Mouse (Mus musculus): ENCODE results near the gene Lactb.
A peak's percentile ranks its signal among the peaks of the same experiment; 100 is the strongest.
"Not testable (repeated sequence)": the region's sequence is repeated elsewhere in the genome, so short reads cannot be mapped to it uniquely, and the experiment has no call there.

Lactb gene

GRCm38 (mm10) chr9:66918672-66919330 is 56.5 kb downstream of the Lactb start:
- DNase-seq, result no peak

- no peak for DNase-seq
Measured at GRCm38 (mm10) chr9:66917892-66918255, 57.4 kb downstream of the Lactb start.

GRCm38 (mm10) chr9:66917216-66917891 is 57.9 kb downstream of the Lactb start:
- DNase-seq, result no peak

- DNase-seq, result no peak
Measured at GRCm38 (mm10) chr9:66915869-66916785, 59.2 kb downstream of the Lactb start.

- DNase-seq, result peak; percentile 37
Measured at GRCm38 (mm10) chr9:66915401-66915800, 59.9 kb downstream of the Lactb start.

GRCm38 (mm10) chr9:66914540-66914939 is 60.7 kb downstream of the Lactb start:
- no peak for DNase-seq

GRCm38 (mm10) chr9:66913254-66913934 is 61.9 kb downstream of the Lactb start:
- DNase-seq, result not testable (repeated sequence)

GRCm38 (mm10) chr9:66912304-66912703 is 63.0 kb downstream of the Lactb start:
- DNase-seq, result no peak

- DNase-seq, result no peak
Measured at GRCm38 (mm10) chr9:66910677-66911076, 64.6 kb downstream of the Lactb start.

GRCm38 (mm10) chr9:66909922-66910321 is 65.4 kb downstream of the Lactb start:
- DNase-seq, result no peak

- DNase-seq, result no peak
Measured at GRCm38 (mm10) chr9:66907746-66908397, 67.4 kb downstream of the Lactb start.

- DNase-seq, result no peak
Measured at GRCm38 (mm10) chr9:66907126-66907525, 68.2 kb downstream of the Lactb start.

- peak; percentile 53 for DNase-seq
Measured at GRCm38 (mm10) chr9:66905990-66906389, 69.3 kb downstream of the Lactb start.
